Mouse (Mus musculus): ENCODE data around the gene Mrps17. TPM values are rescaled to one million over a fixed set of nuclear protein-coding genes. Genes with fewer than 3 reads are reported as not detected.

Gene Mrps17
- polyA plus RNA-seq, 1 experiment from 2014 or later, result 179 TPM

GRCm38 (mm10) chr5:129701706-129702105 is 13.6 kb upstream of the Mrps17 start:
- Histone ChIP-seq H3K9ac (replicated peaks; ENCODE audit: low read depth, low read length) (no peak overlapping the region), H3K4me1 (ENCODE audit: control insufficient read depth, insufficient read depth, low read length) (no peaks in the 10 kb centered on the region), H3K36me3 (ENCODE audit: control insufficient read depth, insufficient read depth, low read length) (no peaks in the 10 kb centered on the region), H3K4me2 (ENCODE audit: low read depth, low read length) (no peak overlapping the region), H3K4me3 (ENCODE audit: low read depth, low read length) (no peak overlapping the region), H3K27me3 (ENCODE audit: control insufficient read depth, insufficient read depth, low read length) (no peaks in the 10 kb centered on the region), H3K27ac (ENCODE audit: low read depth, low read length) (no peak overlapping the region), H3K9me3 (ENCODE audit: control insufficient read depth, low read length) (no peaks in the 10 kb centered on the region)
- WGBS, result 77% methylated on average over 1 of the region's 1 CpGs
- ATAC-seq (ENCODE audit: low read depth), result no peak

- Histone ChIP-seq H3K4me2 (ENCODE audit: low read depth, low read length) (no peak overlapping the region), H3K27me3 (ENCODE audit: control insufficient read depth, insufficient read depth, low read length) (no peaks in the 10 kb centered on the region), H3K4me1 (ENCODE audit: control insufficient read depth, insufficient read depth, low read length) (no peaks in the 10 kb centered on the region), H3K9me3 (ENCODE audit: control insufficient read depth, low read length) (no peaks in the 10 kb centered on the region), H3K9ac (replicated peaks; ENCODE audit: low read depth, low read length) (no peak overlapping the region), H3K36me3 (ENCODE audit: control insufficient read depth, insufficient read depth, low read length) (no peaks in the 10 kb centered on the region), H3K27ac (ENCODE audit: low read depth, low read length) (no peak overlapping the region), H3K4me3 (ENCODE audit: low read depth, low read length) (no peak overlapping the region)
- ATAC-seq (ENCODE audit: low read depth), result no peak
Measured at GRCm38 (mm10) chr5:129703368-129703767, 11.9 kb upstream of the Mrps17 start.

GRCm38 (mm10) chr5:129708412-129708811 is 6.9 kb upstream of the Mrps17 start, which contains the start of gene Sept14:
Gene Sept14 (minus strand): TSS chr5:129708512.
- no peak within 1 kb of the TSS for H3K27ac ChIP-seq (ENCODE audit: low read depth, low read length)
- no peak for ATAC-seq (ENCODE audit: low read depth)
- no peak within 1 kb of the TSS for H3K9ac ChIP-seq (replicated peaks; ENCODE audit: low read depth, low read length)
- 70% methylated on average over 2 of the region's 2 CpGs for WGBS
- no peaks in the 10 kb centered on the region for H3K27me3 ChIP-seq (ENCODE audit: control insufficient read depth, insufficient read depth, low read length)
- no peak within 1 kb of the TSS for H3K4me2 ChIP-seq (ENCODE audit: low read depth, low read length)
- no peaks in the 10 kb centered on the region for H3K4me1 ChIP-seq (ENCODE audit: control insufficient read depth, insufficient read depth, low read length)
- no peaks in the 10 kb centered on the region for H3K36me3 ChIP-seq (ENCODE audit: control insufficient read depth, insufficient read depth, low read length)
- no peaks in the 10 kb centered on the region for H3K9me3 ChIP-seq (ENCODE audit: control insufficient read depth, low read length)
- H3K4me3 ChIP-seq (ENCODE audit: low read depth, low read length), result no peak within 1 kb of the TSS

GRCm38 (mm10) chr5:129717016-129717415 is 1.7 kb downstream of the Mrps17 start:
- Histone ChIP-seq H3K9ac (replicated peaks; ENCODE audit: low read depth, low read length) (no peak overlapping the region), H3K4me2 (ENCODE audit: low read depth, low read length) (no peak overlapping the region), H3K27me3 (ENCODE audit: control insufficient read depth, insufficient read depth, low read length) (no peaks in the 10 kb centered on the region), H3K9me3 (ENCODE audit: control insufficient read depth, low read length) (no peaks in the 10 kb centered on the region), H3K4me3 (ENCODE audit: low read depth, low read length) (no peak overlapping the region), H3K36me3 (ENCODE audit: control insufficient read depth, insufficient read depth, low read length) (0 out of 2 replicates have a peak, but pooled peaks cover 4% of the 10 kb centered on the region), H3K27ac (ENCODE audit: low read depth, low read length) (no peak overlapping the region), H3K4me1 (ENCODE audit: control insufficient read depth, insufficient read depth, low read length) (peaks cover 7% of the 10 kb centered on the region)
- 93% methylated on average over 9 of the region's 9 CpGs for WGBS
- no peak for ATAC-seq (ENCODE audit: low read depth)

GRCm38 (mm10) chr5:129720176-129720575 is 4.9 kb downstream of the Mrps17 start:
- Histone ChIP-seq H3K9ac (replicated peaks; ENCODE audit: low read depth, low read length) (no peak overlapping the region), H3K9me3 (ENCODE audit: control insufficient read depth, low read length) (no peaks in the 10 kb centered on the region), H3K27me3 (ENCODE audit: control insufficient read depth, insufficient read depth, low read length) (no peaks in the 10 kb centered on the region), H3K27ac (ENCODE audit: low read depth, low read length) (no peak overlapping the region), H3K4me2 (ENCODE audit: low read depth, low read length) (no peak overlapping the region), H3K4me3 (ENCODE audit: low read depth, low read length) (no peak overlapping the region), H3K4me1 (ENCODE audit: control insufficient read depth, insufficient read depth, low read length) (peaks cover 7% of the 10 kb centered on the region), H3K36me3 (ENCODE audit: control insufficient read depth, insufficient read depth, low read length) (0 out of 2 replicates have a peak, but pooled peaks cover 4% of the 10 kb centered on the region)
- no peak for ATAC-seq (ENCODE audit: low read depth)
- WGBS, result 88% methylated on average over 3 of the region's 3 CpGs

- 0 out of 2 replicates have a peak, but pooled peaks cover 6% of the 10 kb centered on the region for H3K4me1 ChIP-seq (ENCODE audit: control insufficient read depth, insufficient read depth, low read length)
- H3K4me2 ChIP-seq (ENCODE audit: low read depth, low read length), result peak overlapping the region; percentile 60
- no peaks in the 10 kb centered on the region for H3K27me3 ChIP-seq (ENCODE audit: control insufficient read depth, insufficient read depth, low read length)
- H3K9me3 ChIP-seq (ENCODE audit: control insufficient read depth, low read length), result no peaks in the 10 kb centered on the region
- H3K9ac ChIP-seq (replicated peaks; ENCODE audit: low read depth, low read length), result no peak overlapping the region
- ATAC-seq (ENCODE audit: low read depth), result no peak
- 0 out of 2 replicates have a peak overlapping the region, but pooled peaks have one; percentile 92 for H3K27ac ChIP-seq (ENCODE audit: low read depth, low read length)
- peak overlapping the region; percentile 83 for H3K4me3 ChIP-seq (ENCODE audit: low read depth, low read length)
- WGBS, result 47% methylated on average over 4 of the region's 4 CpGs
- H3K36me3 ChIP-seq (ENCODE audit: control insufficient read depth, insufficient read depth, low read length), result no peaks in the 10 kb centered on the region
Measured at GRCm38 (mm10) chr5:129724268-129724667, 9.0 kb downstream of the Mrps17 start.

GRCm38 (mm10) chr5:129724834-129725773 is 9.8 kb downstream of the Mrps17 start, which contains the start of gene Nipsnap2:
Gene Nipsnap2 (plus strand): TSS chr5:129725063.
- Histone ChIP-seq H3K27me3 (ENCODE audit: control insufficient read depth, insufficient read depth, low read length) (no peaks in the 10 kb centered on the region), H3K4me1 (ENCODE audit: control insufficient read depth, insufficient read depth, low read length) (0 out of 2 replicates have a peak, but pooled peaks cover 6% of the 10 kb centered on the region), H3K4me3 (ENCODE audit: low read depth, low read length) (peak within 1 kb of the TSS; percentile 83), H3K36me3 (ENCODE audit: control insufficient read depth, insufficient read depth, low read length) (no peaks in the 10 kb centered on the region), H3K4me2 (ENCODE audit: low read depth, low read length) (peak within 1 kb of the TSS; percentile 60), H3K9me3 (ENCODE audit: control insufficient read depth, low read length) (no peaks in the 10 kb centered on the region), H3K27ac (ENCODE audit: low read depth, low read length) (peak within 1 kb of the TSS; percentile 92), H3K9ac (replicated peaks; ENCODE audit: low read depth, low read length) (peak within 1 kb of the TSS; percentile 90)
- ATAC-seq (ENCODE audit: low read depth), result peak; percentile 93
- 1% methylated on average over 65 of the region's 93 CpGs for WGBS

GRCm38 (mm10) chr5:129725774-129726392 is 10.6 kb downstream of the Mrps17 start:
- no peak for ATAC-seq (ENCODE audit: low read depth)
- WGBS, result 20% methylated on average over 7 of the region's 7 CpGs
- peak overlapping the region; percentile 90 for H3K9ac ChIP-seq (replicated peaks; ENCODE audit: low read depth, low read length)
- no peaks in the 10 kb centered on the region for H3K36me3 ChIP-seq (ENCODE audit: control insufficient read depth, insufficient read depth, low read length)
- H3K27me3 ChIP-seq (ENCODE audit: control insufficient read depth, insufficient read depth, low read length), result no peaks in the 10 kb centered on the region
- H3K4me3 ChIP-seq (ENCODE audit: low read depth, low read length), result peak overlapping the region; percentile 83
- H3K27ac ChIP-seq (ENCODE audit: low read depth, low read length), result no peak overlapping the region
- 0 out of 2 replicates have a peak, but pooled peaks cover 6% of the 10 kb centered on the region for H3K4me1 ChIP-seq (ENCODE audit: control insufficient read depth, insufficient read depth, low read length)
- no peaks in the 10 kb centered on the region for H3K9me3 ChIP-seq (ENCODE audit: control insufficient read depth, low read length)
- H3K4me2 ChIP-seq (ENCODE audit: low read depth, low read length), result peak overlapping the region; percentile 60

GRCm38 (mm10) chr5:129726784-129727183 is 11.5 kb downstream of the Mrps17 start:
- no peak overlapping the region for H3K27ac ChIP-seq (ENCODE audit: low read depth, low read length)
- 0 out of 2 replicates have a peak, but pooled peaks cover 6% of the 10 kb centered on the region for H3K4me1 ChIP-seq (ENCODE audit: control insufficient read depth, insufficient read depth, low read length)
- H3K9me3 ChIP-seq (ENCODE audit: control insufficient read depth, low read length), result no peaks in the 10 kb centered on the region
- H3K27me3 ChIP-seq (ENCODE audit: control insufficient read depth, insufficient read depth, low read length), result no peaks in the 10 kb centered on the region
- no peak overlapping the region for H3K4me2 ChIP-seq (ENCODE audit: low read depth, low read length)
- 90% methylated on average over 3 of the region's 3 CpGs for WGBS
- no peak overlapping the region for H3K4me3 ChIP-seq (ENCODE audit: low read depth, low read length)
- no peak overlapping the region for H3K9ac ChIP-seq (replicated peaks; ENCODE audit: low read depth, low read length)
- no peaks in the 10 kb centered on the region for H3K36me3 ChIP-seq (ENCODE audit: control insufficient read depth, insufficient read depth, low read length)
- ATAC-seq (ENCODE audit: low read depth), result no peak
